Mouse (Mus musculus) retina, postnatal 1 day (tissue): ENCODE data around the gene Nlk.

Experiments used
- DNase-seq: peaks from one replicate; pipeline ENCODE4 v3.0.0-alpha.2; 2012

Nlk gene

GRCm38 (mm10) chr11:78696777-78697752 lies at the start of gene Nlk:
Nlk (minus strand) TSS chr11:78697373.
- DNase-seq = peak; percentile 100

GRCm38 (mm10) chr11:78746264-78746663 lies 49.1 kb upstream of the Nlk start:
- DNase-seq = no peak

GRCm38 (mm10) chr11:78745475-78745874 lies 48.3 kb upstream of the Nlk start:
- peak; percentile 49 for DNase-seq

GRCm38 (mm10) chr11:78742461-78742860 lies 45.3 kb upstream of the Nlk start:
- DNase-seq = no peak

- DNase-seq = no peak
Measured at GRCm38 (mm10) chr11:78741958-78742357, 44.8 kb upstream of the Nlk start.

- DNase-seq = no peak
Measured at GRCm38 (mm10) chr11:78739361-78739760, 42.2 kb upstream of the Nlk start.

GRCm38 (mm10) chr11:78736877-78737408 lies 39.8 kb upstream of the Nlk start:
- no peak for DNase-seq

- DNase-seq = no peak
Measured at GRCm38 (mm10) chr11:78735168-78735567, 38.0 kb upstream of the Nlk start.

GRCm38 (mm10) chr11:78732619-78733018 lies 35.4 kb upstream of the Nlk start:
- no peak for DNase-seq

GRCm38 (mm10) chr11:78730902-78731301 lies 33.7 kb upstream of the Nlk start:
- no peak for DNase-seq

- no peak for DNase-seq
Measured at GRCm38 (mm10) chr11:78728041-78728440, 30.9 kb upstream of the Nlk start.

GRCm38 (mm10) chr11:78726366-78726765 lies 29.2 kb upstream of the Nlk start:
- DNase-seq = no peak

GRCm38 (mm10) chr11:78724792-78725191 lies 27.6 kb upstream of the Nlk start:
- no peak for DNase-seq

GRCm38 (mm10) chr11:78721419-78721818 lies 24.2 kb upstream of the Nlk start:
- no peak for DNase-seq

GRCm38 (mm10) chr11:78717655-78718054 lies 20.5 kb upstream of the Nlk start:
- DNase-seq = peak; percentile 84

GRCm38 (mm10) chr11:78708642-78709041 lies 11.5 kb upstream of the Nlk start:
- no peak for DNase-seq

- DNase-seq = no peak
Measured at GRCm38 (mm10) chr11:78706026-78706425, 8.9 kb upstream of the Nlk start.

GRCm38 (mm10) chr11:78703085-78703484 lies 5.9 kb upstream of the Nlk start:
- DNase-seq = no peak

GRCm38 (mm10) chr11:78702319-78702718 lies 5.1 kb upstream of the Nlk start:
- DNase-seq = no peak

- DNase-seq = peak; percentile 96
Measured at GRCm38 (mm10) chr11:78697753-78698171, 589 bp upstream of the Nlk start.

GRCm38 (mm10) chr11:78694249-78694648 lies 2.9 kb downstream of the Nlk start:
- no peak for DNase-seq

GRCm38 (mm10) chr11:78693307-78693706 lies 3.9 kb downstream of the Nlk start:
- no peak for DNase-seq

- no peak for DNase-seq
Measured at GRCm38 (mm10) chr11:78691201-78691600, 6.0 kb downstream of the Nlk start.

GRCm38 (mm10) chr11:78690547-78690946 lies 6.6 kb downstream of the Nlk start:
- no peak for DNase-seq
